Mouse (Mus musculus) frontal cortex, adult (tissue): Measurements from ENCODE around the gene Saxo1.

ENCODE experiments used
- ATAC-seq: cut with Nextera tagmentation; 2 replicates; pipeline ENCODE4 v1.9.2; 2017; ENCODE audit warnings: mild to moderate bottlenecking, moderate library complexity, mixed read lengths; ENCODE audit not compliant: low TSS enrichment

Saxo1 gene

GRCm38 (mm10) chr4:86422586-86422985 is 135.5 kb downstream of the Saxo1 start:
- no peak for ATAC-seq

- no peak for ATAC-seq
These were observed 141.6 kb downstream of the Saxo1 start for GRCm38 (mm10) chr4:86416401-86417025.

GRCm38 (mm10) chr4:86413388-86413787 is 144.7 kb downstream of the Saxo1 start:
- no peak for ATAC-seq

- no peak for ATAC-seq
These were observed 147.2 kb downstream of the Saxo1 start for GRCm38 (mm10) chr4:86410946-86411345.

- ATAC-seq, result no peak; the same call in 1 of the 2 replicates
These were observed 149.7 kb downstream of the Saxo1 start for GRCm38 (mm10) chr4:86408421-86408820.

- ATAC-seq, result no peak
These were observed 151.0 kb downstream of the Saxo1 start for GRCm38 (mm10) chr4:86407200-86407527.

GRCm38 (mm10) chr4:86406501-86407199 is 151.5 kb downstream of the Saxo1 start:
- ATAC-seq, result no peak

- ATAC-seq, result no peak; the same call in 1 of the 2 replicates
These were observed 157.0 kb downstream of the Saxo1 start for GRCm38 (mm10) chr4:86401116-86401515.

GRCm38 (mm10) chr4:86397470-86397869 is 160.7 kb downstream of the Saxo1 start:
- no peak for ATAC-seq

- no peak for ATAC-seq
These were observed 161.3 kb downstream of the Saxo1 start for GRCm38 (mm10) chr4:86396672-86397288.

GRCm38 (mm10) chr4:86395636-86396035 is 162.5 kb downstream of the Saxo1 start:
- no peak for ATAC-seq
